Mouse (Mus musculus): ENCODE results near the gene Tsc1.

The Tsc1 gene

DNA sequence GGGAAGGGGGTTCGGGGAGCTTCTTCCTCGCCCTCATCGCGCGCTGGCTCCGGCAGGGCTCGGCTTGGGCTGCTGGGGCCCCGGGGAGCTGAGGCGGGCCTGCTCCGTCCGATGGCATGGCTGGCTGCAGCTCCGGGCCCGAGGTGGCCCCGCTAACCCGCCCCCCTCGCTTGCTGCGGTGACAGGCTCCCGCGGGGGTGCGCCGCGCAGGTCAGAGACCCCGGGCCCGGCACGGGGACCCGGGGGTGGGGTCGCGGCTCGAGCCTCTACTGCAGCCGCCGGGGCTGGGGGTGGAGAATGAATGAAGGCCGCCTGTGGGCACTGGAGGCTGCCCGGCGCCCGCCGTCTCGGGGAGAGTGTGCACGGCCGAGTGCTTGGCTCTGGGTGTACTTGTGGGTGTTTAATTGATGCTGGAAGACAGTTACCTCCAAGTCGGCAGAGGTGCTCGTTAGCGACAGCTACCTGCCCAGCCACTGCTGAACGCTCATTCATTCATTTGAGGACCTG, 460 bp downstream of the Tsc1 start:
- no peak for DNase-seq (ENCODE audit: low read depth, low spot score)

DNA sequence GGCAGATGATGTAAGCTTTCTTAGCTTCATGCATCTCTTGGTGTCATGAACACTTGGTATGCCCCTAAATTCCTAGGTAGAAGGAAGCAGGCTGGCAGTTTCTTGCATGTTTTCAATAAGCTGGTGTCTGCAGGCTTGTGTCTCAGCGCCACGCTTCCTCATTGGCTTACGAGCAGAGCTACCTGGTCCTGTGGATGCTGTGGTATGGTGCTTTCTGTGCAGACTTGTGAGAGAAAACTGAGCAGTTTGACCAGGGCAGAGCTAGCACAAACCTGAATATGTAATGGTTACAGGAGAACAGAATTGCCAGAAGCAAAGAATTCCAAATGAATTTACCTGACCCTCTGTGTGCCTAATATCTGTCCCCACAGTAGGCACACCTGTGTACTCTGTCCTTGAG, 2.1 kb downstream of the Tsc1 start:
- DNase-seq (ENCODE audit: low read depth, low spot score): no peak

DNA sequence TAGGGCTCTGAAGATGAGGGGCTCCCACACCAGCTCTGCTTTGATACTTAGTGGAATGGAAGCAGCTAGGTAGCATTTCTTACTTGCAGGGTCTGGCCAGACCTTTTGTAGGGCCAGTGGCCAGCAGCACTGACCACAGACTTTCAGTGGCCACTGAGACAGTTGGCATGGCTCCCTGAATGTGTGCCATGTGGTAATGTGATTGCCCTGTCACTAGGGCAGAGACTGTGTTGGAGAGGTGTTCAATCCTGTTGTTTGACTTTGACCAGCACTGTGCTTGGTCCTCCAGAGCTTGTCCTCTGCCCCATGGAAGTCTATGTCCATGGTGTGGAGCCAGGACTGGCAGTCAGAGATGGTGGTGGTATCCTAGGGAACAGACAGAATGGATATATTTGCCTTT, 9.5 kb downstream of the Tsc1 start:
- DNase-seq (ENCODE audit: low read depth, low spot score): no peak

DNA sequence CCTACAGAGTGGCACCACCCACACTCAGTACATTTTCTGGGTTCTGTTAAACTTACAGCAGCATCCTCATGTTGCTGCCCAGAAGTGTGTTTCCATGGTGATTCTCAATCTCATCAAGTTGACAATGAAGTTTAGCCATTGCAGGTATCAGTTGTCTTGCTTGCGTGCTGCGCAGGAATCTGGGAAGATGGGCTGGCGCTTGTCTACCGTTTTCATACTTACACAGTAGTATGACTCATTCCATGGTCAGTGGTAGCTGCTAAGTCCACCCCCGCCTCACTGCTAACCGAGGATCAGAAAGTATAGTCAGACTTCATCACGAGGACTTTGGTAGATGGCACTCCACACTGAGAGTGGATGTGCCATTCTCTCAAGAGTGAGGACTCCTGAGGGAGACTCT, 12.3 kb downstream of the Tsc1 start:
- no peak for DNase-seq (ENCODE audit: low read depth, low spot score)

DNA sequence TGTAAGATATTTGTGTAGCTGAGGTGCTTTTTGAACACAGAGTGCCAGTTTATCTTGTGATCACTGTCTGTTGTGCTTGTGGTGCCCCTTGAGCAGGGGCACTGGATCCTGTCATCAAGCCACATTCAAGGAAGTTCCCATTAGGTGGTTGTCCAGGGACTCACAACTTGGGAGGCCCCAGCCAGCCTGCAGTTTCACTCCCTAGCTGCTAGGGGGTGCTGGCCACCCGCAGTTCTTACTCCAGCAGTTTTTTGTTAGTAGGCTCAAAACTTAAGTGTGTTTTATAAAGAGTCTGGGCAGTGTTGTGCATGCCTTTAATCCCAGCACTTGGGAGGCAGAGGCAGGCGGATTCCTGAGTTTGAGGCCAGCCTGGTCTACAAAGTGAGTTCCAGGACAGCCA, 13.3 kb downstream of the Tsc1 start:
- DNase-seq (ENCODE audit: low read depth, low spot score): no peak

DNA sequence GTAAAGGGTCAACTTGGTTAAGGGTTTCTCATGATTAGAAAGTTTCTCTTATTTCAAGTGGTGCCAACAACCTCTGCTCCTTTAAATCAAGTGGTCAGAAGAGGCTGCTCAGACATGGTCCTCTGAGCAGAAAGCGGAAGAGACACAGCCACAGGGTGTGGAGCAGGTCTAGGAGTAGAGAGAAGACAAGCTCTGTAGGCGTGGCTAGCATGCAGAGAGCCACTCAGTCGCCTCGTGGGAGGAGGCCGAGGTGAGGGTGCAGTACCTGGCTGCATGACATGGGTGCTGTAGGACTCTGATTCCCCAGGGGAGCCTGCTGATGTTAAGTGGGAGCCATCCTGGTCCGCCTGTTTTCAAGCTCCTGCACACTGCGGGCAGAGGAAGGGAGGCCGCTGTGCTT, 15.2 kb downstream of the Tsc1 start:
- DNase-seq (ENCODE audit: low read depth, low spot score): no peak

DNA sequence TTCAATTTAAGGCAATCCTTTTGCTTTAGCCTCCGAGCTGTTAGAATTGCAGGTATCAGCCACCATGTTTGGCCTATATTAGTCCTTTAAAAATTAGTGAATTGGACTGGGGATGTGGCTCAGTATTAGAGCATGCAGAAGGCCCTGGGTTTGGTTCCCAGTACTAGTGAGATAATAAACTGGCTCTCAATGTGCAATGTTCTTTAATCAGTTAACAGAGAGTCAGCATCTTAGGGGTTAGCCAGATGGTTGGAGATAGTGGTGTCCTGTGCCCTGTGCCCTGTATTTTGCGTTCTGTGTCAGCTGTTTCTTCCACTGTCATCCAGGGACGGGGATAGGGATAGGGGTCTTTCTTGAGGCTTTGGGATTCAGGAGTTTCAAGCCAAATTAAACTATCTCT, 21.9 kb downstream of the Tsc1 start:
- DNase-seq (ENCODE audit: low read depth, low spot score): no peak

DNA sequence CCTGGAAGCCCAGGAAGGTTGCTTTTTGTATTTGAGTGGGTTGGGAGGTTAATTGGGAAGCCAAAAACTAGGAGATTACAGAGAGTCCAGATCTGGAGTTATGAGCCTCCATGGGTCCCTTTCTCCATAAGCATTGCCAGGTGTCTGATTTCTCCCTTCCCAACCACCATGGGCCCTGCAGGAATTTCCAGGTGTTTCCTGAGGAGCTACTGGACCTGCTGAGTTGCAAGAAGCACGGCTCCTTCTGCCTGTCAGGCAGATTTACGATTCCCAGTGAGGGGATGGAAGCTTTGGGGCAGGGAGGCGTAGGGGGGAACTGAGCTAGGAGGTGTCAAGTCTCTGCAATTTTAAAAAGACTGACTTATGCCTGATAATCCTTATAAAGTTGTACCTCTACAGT, 24.8 kb downstream of the Tsc1 start:
- DNase-seq (ENCODE audit: low read depth, low spot score): no peak

DNA sequence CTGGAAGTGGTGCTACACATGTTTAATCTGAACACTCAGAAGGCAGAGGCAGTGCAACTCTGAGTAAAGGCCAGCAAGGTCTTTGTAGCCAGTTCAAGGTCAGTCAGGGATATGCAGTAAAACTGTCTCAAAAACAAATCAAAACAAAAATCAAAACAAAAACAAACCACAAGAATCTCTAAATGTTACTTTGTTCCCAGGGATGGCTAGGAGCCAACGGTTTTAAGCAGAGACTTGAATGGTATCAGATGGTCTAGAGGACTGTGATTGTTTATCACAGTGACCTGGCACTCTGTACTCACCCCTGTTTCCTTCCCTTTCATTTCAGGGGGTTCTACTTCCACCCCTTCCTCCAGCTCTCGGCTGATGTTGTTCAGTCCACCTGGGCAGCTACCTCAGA, 30.4 kb downstream of the Tsc1 start:
- DNase-seq (ENCODE audit: low read depth, low spot score): no peak

DNA sequence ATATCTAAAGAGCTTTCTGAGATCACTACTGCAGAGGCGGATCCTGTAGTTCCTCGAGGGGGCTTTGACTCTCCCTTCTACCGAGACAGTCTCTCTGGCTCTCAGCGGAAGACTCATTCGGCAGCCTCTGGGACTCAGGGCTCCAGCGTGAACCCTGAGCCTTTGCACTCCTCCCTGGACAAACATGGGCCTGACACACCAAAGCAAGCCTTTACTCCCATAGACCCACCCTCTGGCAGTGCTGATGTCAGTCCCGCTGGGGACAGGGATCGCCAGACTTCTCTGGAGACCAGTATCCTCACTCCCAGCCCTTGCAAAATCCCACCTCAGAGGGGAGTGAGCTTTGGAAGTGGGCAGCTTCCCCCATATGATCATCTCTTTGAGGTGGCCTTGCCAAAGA, 35.0 kb downstream of the Tsc1 start:
- no peak for DNase-seq (ENCODE audit: low read depth, low spot score)

DNA sequence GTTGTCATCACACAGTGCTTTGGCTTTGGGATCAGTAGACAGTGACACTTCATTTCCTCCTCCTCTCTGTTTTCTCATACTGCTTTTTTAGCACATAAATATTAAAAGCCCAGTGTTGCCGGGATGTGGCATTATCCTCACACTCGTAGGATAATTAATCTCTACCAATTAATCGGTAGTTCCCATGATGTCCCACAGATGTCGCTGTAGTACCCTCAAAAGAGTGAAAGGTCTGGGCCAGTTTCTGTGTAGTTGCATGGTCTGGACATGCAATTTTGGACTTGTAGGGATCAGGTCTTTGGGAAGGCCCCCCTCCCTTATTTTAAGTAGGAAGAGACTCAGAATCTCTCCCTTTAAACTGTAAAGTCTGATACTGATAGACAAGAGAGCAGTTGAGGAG, 39.7 kb downstream of the Tsc1 start:
- no peak for DNase-seq (ENCODE audit: low read depth, low spot score)

DNA sequence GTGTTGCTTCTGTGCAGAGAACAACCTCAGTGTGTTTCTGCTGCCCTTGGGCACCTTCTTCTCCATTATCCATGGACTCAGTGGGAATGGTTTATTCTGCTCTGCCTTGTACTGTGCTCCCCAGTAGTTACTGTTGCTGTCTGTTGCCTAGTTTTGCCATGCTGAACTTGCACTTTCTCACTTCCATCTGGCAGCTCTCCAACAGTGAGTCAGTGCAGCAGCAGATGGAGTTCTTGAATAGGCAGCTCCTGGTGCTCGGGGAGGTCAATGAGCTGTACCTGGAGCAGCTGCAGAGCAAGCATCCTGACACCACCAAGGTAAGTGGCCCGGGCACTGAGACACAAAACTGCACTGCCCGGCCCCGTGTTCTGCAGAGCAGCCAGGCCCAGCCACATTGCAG, 40.7 kb downstream of the Tsc1 start:
- DNase-seq (ENCODE audit: low read depth, low spot score): no peak

DNA sequence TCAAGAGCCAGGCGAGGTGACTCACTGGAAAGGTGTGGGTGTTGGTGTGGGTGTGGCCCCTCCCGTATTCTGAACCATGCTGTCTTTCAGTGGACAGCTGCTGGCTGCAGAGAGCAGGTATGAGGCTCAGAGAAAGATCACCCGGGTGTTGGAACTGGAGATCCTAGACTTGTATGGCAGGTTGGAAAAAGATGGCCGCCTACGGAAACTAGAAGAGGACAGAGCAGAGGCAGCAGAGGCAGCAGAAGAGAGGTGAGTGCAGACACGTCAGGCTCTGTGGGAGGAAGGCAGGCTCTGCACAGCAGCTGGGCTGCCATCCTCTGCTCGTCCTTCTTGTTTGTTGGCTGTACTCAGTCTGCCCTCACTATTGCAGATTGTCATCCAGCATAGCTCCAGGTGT, 44.9 kb downstream of the Tsc1 start:
- DNase-seq (ENCODE audit: low read depth, low spot score): no peak

DNA sequence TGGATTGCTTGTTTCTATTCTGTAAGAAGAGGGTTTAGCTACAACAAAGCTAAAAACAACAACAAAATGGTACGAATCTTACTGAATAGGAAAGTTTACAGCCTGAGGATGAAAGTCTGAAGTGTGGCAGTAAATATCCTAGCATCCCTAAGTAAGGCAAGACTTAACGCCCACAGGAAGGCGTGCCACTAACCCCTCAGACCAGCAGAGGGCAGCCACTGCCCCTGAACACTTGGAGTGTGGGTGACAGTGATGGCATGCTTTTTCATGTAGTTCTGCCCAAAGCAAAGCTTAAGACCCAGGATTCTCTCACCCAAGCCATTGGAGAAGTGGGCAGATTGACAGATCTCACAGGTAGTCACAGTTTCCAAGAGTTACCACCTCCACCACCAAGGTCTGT, 47.4 kb downstream of the Tsc1 start:
- DNase-seq (ENCODE audit: low read depth, low spot score): no peak

DNA sequence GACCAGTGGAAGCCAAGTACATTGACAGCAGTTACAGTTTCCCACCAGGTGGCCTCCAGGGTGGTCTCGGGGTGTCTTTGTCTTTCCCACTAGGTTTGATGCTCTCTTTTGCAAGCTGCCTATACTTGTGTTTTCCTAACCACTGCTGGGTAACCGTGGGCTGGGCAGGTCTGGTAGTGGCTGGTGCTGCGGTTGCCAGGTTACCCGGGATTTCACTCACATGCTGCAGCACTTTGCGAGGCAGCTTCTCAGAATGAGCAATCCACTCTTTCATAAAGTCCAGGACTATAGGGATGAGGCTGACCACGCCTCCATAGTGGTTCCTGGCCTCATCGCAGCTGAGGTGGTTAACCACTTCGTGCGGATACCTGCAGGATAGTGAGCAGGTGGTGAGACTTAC, 51.7 kb downstream of the Tsc1 start:
- no peak for DNase-seq (ENCODE audit: low read depth, low spot score)

DNA sequence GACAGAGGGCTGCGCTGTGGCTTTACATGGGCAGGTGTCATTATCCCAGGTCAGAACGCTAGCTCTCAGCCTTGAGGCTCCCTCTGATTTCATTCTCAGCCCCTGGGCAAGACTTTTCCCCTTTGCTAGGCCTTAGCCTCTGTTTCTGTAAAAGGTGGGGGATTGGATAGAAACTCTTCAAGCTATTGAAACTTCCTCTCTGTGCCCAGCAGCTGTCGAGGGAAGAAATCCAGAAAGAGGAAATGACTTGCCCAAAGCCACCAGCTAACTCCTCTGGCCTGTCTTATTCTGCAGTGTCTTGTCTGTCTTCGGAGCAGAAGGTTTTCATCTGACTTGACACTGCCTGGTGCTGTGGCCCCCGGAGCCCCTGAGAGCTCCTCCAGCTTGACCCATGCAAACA, 57.5 kb downstream of the Tsc1 start:
- DNase-seq (ENCODE audit: low read depth, low spot score): no peak

DNA sequence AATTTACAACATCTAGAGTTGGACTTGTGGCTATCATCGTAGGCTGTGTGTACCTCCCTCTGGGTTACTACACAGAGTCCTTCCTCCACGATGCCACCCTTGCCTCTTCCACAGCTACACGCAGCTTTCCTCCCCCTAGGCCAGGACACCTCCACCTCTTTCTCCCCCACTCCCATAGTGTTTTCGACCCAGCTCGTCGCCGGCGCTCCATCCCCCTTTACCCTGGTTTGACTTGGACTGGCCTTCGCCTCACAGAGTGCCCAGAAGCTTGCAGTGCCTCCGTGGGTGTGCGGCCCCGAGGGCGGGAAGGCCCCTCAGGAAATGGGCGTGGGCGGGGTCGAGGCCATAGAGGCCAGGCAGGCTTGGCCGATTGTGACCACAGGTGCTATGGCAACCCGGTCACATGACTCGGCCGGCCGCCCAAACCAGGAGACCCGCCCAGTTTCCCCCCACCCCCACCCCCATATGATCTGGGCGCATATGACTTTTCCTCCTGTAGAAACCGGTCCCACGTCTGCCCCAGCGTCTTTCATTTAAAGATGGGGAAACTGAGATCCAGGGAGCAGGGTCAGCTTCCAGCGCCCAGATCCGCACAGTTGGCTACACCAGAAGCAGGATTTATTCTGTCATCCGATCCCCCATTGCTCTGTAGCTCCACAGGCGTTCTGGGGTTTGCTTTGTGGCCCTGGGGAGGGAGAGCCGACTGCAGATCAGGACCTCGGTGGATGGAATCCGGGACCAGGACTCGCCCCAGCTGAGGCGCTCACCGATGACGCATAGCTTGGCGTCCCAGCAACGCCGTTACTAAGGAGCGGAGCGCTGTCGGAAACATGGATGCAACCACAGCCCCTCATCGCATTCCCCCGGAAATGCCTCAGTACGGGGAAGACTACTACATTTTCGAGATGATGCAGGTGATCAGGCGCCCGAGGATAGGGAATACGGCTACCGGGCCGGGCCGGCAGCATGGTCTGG, 58.6 kb downstream of the Tsc1 start, which contains the start of the genes Spaca9 and Ak8:
TSS of gene Spaca9 (minus strand) at position 367 of the 975 bp plus-strand sequence.
TSS of gene Ak8 (plus strand) at position 804 of the 975 bp plus-strand sequence.
- peak; percentile 70 for DNase-seq (ENCODE audit: low read depth, low spot score)

DNA sequence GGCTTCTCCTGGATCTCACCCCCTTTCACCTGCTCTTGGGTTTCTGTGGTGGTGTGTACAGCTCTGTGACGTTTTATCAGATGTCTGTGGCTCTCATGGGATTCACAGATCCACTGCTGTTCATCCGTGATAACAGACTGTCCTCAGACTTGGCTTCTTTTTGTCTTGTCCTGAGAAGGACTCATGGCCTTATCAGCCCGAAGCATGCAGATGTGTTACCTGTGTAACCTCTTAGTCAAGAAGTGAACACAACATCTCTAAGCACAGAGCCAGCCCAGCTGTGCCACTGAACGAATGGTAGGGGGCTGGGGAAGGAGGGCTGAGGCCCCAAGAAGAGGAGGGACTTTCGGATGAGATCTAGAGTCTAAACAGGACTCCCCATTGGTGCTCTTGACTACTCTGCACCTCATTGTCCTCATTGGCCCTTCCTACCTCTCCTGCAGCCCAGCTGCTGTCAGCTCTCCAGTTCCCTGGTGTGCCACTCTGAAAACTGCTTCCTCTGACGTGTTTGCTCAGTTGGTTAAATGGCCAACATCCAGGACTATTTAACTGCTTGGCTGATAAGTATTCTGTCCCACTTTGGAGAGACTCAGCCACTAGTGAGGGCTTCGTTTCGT, 60.7 kb downstream of the Tsc1 start:
- DNase-seq (ENCODE audit: low read depth, low spot score): no peak

DNA sequence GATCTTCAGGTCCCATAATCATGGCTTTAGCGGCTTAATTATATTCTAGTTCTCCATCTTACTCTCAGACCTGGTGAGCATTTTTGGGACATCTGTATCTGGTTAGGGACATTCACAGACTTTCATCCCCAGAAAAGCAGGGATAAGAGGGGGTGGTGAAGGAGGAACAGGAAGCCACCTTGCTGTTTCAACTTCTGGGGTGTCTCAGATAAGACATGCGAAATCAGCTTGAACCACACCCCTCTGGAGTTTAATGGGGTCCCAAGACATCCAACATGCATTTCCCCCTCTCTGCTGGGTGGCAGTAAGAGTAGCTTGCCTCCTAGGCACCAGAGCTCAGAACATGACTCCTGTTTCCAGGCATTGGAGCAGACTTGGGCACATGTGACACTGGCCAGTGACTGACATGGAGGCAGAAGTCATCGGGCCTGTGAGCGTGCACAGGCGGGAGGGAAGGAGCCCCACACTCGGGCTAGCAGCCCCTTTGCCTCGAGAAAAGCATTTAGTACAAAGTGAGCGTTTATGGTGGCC, 65.1 kb downstream of the Tsc1 start:
- no peak for DNase-seq (ENCODE audit: low read depth, low spot score)

DNA sequence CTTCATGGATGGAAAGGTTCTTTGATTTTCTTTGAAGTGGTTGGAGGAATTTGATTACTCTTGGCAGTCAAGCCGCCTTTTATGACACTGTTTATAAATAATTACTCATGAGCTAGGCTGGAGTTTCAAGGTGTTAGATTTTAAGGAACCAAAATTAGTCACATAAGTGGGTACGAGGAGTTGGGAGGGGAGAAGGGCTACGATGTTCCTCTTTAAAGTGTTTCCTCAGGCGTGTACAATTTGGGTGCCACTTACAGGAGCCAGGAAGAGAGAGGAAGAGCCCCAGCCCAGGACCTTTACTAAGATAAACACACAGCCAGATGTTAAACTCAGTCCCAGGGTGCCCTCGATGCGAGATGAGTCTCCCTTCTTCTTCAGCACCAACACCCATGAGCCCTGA, 65.8 kb downstream of the Tsc1 start:
- DNase-seq (ENCODE audit: low read depth, low spot score): no peak

DNA sequence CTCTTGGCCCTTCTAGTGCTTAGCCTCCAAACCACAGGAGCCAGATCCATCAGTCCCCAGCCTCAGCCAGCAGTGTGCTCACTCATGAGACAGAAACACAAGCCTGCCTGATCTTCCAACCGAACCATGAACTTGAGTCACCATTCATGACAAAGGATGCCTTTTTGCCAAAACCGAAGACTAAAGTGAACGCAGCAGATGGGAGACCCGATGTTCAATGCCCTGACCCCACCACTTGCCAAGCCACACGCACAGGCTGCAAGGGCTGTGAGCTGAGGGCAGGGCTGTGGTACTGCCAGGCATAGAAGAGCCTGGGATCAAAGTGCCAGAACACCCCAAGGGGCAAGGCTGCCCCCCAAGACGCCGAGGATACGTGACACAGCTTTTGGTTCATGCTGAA, 72.0 kb downstream of the Tsc1 start:
- DNase-seq (ENCODE audit: low read depth, low spot score): no peak

DNA sequence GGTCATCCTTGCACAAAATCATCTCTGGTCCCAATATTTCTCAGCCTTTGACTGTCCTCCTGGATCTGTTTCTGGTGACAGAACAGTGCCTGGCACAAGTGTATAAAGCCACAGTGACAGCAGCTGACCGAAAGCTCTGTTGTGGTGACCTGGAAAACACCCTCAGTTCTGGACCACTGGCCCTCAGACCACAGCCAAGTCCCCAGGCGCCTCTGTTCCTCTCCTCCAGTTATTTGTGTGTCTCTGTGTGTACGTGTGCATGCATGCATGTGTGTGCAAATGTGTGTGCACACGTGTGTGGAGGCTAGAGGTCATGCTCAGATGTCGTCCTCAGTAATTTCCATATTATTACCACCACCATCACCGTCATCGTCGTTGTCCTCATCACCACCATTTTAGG, 81.4 kb downstream of the Tsc1 start:
- no peak for DNase-seq (ENCODE audit: low read depth, low spot score)

DNA sequence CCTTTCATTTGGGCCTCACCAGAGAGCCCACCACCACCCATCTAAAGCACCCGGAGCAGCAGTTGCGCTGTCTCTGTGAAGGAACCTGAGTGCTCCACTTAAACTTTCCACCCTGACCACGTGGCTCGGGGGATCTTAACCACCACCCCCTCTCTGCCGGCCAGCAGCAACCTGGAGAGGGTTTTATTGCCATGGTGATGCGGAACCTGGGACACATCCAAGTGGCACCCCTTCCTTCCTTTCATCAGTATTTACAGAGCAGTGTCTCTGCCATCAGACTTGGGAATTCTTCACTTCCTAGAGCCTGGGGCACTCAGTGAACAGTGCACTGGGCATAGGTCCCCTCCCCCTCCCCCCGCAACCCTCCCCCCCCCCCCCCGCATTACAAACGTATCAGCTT, 82.9 kb downstream of the Tsc1 start:
- no peak for DNase-seq (ENCODE audit: low read depth, low spot score)

All from brain, embryonic 18.5 days (tissue).